Mouse (Mus musculus) testis, postnatal 10 days (tissue): ENCODE results near the gene Epb41l1.
"Not testable (repeated sequence)": the region's sequence is repeated elsewhere in the genome, so short reads cannot be mapped to it uniquely, and the experiment has no call there.

Experiments used
- DNase-seq: peaks from one replicate; pipeline ENCODE4 v3.0.0; 2021; ENCODE audit warnings: low spot score

Epb41l1 gene

DNA sequence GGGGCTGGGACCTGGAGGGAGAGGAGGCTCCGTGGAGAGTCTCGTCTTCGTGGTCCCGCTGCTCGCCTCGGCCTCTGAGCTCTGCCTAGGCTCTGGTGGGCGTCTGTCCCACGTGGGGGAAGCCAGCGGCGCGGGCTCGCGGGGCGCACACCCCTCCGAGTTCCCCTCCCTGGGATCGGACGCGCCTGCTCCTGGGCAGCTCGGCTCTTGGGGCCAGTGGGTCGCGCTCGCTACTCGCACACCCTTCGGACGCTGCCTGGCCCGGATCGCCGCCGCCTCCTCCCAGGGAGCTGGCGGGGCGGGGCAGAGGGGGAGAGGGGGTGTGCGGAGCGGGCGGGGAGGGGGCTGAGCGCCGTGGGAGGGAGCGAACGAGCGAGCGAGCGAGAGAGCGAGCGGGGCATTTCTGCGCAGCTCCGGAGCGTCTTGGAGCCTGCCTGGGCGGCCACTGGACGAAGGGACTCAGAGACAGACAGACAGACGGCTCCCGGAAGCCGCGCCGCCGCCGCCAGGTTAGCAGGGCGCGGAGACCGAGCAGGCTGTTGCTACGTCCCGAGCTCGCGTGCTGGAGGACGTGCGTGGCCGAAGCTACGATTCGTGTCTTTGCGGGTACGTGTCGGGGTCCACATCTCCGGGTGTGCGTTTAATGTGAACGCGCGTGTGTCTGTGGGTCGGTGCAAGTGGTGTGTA lies at the start of gene Epb41l1:
Gene Epb41l1, plus strand, starts transcription at position 216 of the 687 bp plus-strand sequence.
- DNase-seq, result peak; percentile 68

GRCm38 (mm10) chr2:156376956-156377355 lies 43.8 kb upstream of the Epb41l1 start:
- DNase-seq, result no peak

DNA sequence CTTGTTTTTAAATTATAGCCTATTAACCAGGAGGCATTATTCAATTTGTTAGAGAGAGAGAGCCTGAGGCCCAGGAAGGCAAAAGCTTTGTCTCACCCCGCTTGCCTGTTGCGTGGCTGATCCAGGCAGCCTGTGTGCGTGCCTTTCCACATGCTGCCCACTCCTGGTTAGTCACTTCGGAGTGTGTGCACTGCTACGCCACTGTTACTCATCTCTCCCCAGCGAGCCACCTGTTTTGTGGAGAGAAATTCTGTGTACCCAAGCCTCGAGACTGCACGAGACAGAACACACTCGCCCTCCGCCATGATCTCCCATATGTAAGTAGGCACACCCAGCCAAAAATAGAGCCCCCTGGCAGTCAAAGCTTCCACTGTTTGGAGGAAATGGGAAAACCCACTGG lies 40.8 kb upstream of the Epb41l1 start:
- DNase-seq, result no peak

DNA sequence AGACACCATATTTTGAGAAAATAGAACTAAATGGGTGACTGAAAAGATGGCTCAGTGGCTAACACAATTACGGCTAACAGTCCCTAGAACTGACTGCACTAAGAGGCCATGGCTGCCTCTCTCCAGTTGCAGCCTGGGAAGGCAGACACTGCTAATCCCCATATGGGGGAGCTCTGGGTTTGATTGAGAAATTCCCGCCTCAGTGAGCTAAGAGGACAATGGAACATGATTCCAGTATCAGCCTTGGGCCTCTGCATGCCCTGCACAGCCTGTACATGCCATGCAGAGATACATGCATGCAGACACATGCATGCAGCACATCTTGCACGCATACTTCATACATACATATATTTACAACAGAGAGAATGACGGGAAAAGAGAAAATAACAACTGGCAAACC lies 39.4 kb upstream of the Epb41l1 start:
- no peak for DNase-seq

- peak; percentile 80 for DNase-seq
These were observed 28.1 kb upstream of the Epb41l1 start for GRCm38 (mm10) chr2:156392461-156393154.

- DNase-seq, result no peak
These were observed 27.4 kb upstream of the Epb41l1 start for GRCm38 (mm10) chr2:156393155-156393828.

DNA sequence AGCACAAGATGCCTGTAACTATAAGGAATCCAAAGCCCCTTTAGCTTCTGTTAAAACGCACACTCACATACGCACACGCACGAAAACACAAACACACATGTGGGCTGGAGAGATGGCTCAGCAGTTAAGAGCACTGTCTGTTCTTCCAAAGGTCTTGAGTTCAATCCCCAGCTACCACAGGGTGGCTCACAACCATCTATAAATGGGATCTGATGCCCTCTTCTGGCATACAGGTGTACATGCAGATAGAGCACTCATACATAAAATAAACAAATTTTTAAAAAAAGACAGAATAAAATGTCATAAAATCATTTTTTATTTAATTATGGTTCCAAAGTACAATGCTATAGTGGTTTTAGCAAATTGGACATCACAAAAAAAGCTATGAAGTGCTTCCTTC lies 26.4 kb upstream of the Epb41l1 start:
- no peak for DNase-seq

GRCm38 (mm10) chr2:156396096-156396495 lies 24.6 kb upstream of the Epb41l1 start:
- no peak for DNase-seq

DNA sequence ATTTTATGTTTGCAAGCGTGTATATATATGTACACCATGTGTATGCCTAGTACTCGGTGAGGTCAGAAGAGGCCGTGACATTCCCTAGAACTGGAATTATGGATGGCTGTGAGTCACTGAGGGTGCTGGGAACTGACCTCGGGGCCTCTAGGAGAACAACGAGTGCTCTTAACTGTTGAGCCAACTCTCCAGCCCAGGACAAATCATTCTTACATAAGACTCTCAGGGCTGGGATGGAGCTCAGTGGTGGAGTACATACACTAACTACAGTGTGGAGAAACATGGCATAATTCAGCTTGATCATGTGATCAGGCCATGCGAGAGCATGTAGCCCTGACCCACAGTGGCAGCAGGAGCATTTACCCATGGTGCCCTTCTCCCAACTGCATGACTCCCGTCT lies 22.7 kb upstream of the Epb41l1 start:
- no peak for DNase-seq

DNA sequence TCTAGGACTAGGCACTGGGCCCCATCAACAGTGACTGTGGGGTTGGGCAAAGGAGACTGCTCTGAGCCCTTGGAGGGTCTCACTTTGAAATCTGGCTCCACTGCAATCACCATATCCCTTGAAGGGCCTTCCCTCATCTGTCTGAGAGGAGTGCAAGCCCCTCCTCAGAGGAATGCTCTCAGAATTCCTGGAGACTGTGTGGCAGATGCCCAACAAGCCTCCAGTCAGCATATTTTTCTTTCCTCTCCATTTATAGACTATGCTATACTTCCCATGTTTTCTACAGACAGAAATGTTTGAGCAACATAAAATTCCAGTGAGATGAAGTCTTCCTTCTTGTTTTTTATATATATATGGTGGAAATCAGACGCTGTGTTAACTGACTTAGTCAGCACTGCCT lies 21.2 kb upstream of the Epb41l1 start:
- DNase-seq, result no peak

DNA sequence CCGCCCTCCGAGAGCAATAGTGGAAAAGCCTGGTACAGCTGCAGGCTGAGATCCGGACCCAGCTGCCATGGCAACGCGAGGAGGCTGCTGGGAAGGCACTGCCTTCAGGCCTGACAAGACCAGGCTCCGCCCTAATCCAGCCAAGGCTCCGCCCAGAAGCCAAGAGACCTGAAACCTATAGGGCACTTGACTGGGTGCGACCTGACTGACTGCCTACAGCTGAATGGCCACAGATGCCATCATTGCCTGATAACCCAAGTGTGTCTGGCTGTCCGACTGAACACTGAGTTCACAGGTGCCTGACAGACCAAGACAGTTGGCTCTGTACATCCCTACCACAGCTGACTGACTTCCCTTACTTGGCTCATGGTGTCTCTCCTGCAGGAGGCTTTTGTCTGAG lies 19.4 kb upstream of the Epb41l1 start:
- DNase-seq, result peak; percentile 59

GRCm38 (mm10) chr2:156402036-156402435 lies 18.7 kb upstream of the Epb41l1 start:
- DNase-seq, result no peak

- no peak for DNase-seq
These were observed 13.7 kb upstream of the Epb41l1 start for GRCm38 (mm10) chr2:156406987-156407386.

DNA sequence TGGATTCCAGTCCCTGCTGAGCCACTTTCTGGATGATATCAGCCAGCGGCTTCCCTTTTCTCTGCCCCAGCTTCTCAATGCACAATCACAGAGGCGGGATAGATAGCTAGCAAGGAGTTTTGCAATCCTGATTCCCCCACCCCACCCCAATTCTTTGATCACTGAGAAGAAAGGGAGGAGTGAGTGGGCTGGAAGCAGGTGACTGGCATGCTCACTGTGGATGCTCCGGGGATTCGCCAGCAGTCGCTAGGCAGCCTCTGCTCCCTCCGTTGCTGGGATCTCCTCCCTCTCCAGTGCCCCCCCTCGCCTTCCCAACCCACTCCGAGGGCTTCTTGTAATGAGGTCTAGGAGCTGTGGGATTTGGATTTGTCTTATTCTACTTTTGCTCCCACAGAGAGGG lies 12.5 kb upstream of the Epb41l1 start:
- no peak for DNase-seq

DNA sequence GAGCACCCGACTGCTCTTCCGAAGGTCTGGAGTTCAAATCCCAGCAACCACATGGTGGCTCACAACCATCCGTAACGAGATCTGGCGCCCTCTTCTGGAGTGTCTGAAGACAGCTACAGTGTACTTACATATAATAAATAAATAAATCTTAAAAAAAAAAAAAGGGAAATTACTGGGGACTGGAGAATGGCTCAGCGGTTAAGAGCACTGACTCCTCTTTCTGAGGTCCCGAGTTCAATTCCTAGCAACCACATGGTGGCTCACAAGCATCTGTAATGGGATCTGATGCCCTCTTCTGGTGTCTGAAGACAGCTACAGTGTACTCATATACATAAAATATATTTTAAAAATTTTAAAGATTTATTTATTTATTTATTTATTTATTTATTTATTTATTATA lies 9.4 kb upstream of the Epb41l1 start:
- DNase-seq, result not testable (repeated sequence)

GRCm38 (mm10) chr2:156414996-156415395 lies 5.7 kb upstream of the Epb41l1 start:
- DNase-seq, result no peak

GRCm38 (mm10) chr2:156415674-156416073 lies 5.0 kb upstream of the Epb41l1 start:
- no peak for DNase-seq

DNA sequence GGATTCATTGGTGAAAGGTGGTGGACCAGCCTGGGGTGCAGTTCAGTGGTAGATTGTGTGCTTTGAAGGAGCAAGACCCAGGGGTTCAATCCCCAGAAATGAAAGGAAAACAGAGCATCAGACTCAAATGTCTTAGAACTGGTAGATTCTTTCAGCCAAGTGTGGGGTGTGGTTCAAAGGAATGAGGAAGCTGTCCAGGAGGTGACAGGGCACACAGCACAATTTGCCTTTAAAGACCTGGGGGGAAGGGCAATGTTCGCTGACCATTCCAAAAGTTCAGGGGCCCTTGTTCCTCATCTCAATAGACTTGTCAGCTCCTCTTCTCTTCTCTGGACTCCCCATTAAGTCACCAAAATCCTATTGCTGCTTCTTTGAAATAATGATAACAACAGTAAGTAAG lies 3.5 kb upstream of the Epb41l1 start:
- no peak for DNase-seq

- no peak for DNase-seq
These were observed 2.2 kb upstream of the Epb41l1 start for GRCm38 (mm10) chr2:156418467-156418866.

GRCm38 (mm10) chr2:156420327-156420693 lies 399 bp upstream of the Epb41l1 start:
- no peak for DNase-seq

DNA sequence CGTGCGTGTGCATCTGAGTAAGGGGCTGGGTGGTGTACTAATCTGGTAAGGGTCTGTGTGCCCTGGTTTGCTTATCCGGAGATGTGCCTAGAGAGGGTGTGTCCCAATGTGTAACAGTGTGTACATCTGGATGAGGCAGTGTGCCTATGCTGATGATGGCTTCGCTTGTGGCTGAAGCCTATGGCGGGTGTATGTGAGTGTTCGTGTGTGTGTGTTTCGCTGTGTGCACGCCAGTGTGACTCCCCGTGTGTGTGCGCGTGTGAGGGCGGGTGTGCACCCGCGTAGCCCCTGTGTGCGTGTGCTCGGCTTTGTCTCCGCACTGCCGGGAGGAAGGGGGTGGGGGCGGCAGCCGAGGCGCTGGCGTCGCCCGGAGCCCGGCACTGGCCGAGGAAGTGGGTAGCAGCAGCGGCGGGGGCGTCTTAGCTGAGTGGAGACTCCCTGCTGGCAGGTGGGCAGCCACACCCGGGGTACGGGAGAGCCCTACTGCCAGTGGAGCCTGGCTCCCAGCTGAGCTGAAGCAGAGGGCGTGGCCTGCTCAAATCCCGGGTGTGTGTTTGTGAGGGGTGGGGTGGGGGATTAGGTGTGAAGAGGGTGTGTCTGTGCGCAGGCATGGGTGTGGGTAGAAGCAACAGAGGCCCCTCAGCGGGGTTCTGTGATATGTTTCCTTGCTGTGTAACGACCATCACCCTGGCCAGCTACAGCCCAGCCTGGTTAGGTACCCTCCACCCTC lies 837 bp downstream of the Epb41l1 start:
- DNase-seq, result peak; percentile 54

DNA sequence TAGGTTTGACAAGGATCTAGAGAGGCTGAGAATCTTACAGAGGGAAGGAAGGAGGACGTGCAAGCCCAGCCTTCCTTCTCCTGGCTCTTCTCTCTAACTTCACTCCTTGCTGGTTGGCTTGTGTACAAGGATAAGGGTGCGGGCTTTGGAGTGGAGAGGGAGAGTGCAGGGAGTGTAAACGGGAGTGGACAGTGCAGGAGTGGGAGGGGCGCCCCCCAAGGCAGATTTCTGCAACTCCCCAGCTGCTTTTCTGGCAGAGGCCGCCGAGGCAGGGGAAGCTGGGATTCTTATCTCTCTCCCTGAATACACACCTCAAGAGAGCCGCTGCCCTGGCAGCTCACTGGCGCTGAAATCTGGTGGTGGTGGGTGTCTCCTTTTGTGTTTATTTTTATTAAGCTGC lies 1.9 kb downstream of the Epb41l1 start:
- peak; percentile 56 for DNase-seq

DNA sequence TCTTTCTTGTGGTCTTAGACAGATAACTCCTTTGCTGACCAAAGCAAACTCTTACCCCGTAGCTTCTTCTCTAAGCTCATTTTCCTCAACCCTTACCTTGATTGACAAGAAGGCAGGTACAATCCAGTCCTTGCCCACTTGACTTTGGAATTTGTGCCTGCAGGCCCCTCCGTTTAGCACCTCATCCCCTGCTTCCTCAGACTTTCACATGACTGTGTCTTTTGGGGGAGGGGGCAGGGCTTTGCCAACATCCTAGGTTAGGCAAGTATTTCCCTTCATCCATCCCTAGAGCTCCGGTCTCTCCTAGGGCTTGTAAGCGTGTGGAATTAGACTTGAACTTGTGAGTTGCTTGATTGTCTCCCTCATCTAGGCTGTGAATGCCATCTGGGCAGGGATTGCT lies 3.0 kb downstream of the Epb41l1 start:
- DNase-seq, result no peak
